Mouse (Mus musculus) midbrain, embryonic 15.5 days (tissue): ENCODE measurements around the gene Rasgef1c. TPM values are rescaled to one million over a fixed set of nuclear protein-coding genes. Genes with fewer than 3 reads are reported as not detected.
A peak's percentile ranks its signal among the peaks of the same experiment; 100 is the strongest.

Experiments
- ATAC-seq: fragments of 200-750 bp; cut with Nextera tagmentation; replicated peaks from 2 replicates; pipeline ENCODE4 v1.8.0; 2017; ENCODE audit warnings: moderate TSS enrichment
- H3K27ac ChIP-seq: fragments of 300-500 bp; sonication (generic); 2 replicates; pipeline ENCODE4 v1.5.1; 2015; ENCODE audit warnings: mild to moderate bottlenecking, inconsistent platforms
- H3K27me3 ChIP-seq: fragments of 300-500 bp; sonication (generic); replicated peaks from 2 replicates; pipeline ENCODE4 v1.6.1; 2015; ENCODE audit warnings: inconsistent platforms
- H3K36me3 ChIP-seq: fragments of 300-500 bp; sonication (generic); replicated peaks from 2 replicates; pipeline ENCODE4 v1.6.1; 2015; ENCODE audit warnings: inconsistent platforms
- H3K4me1 ChIP-seq: fragments of 300-500 bp; sonication (generic); 2 replicates; pipeline ENCODE4 v1.6.1; 2015; ENCODE audit warnings: inconsistent platforms
- H3K4me2 ChIP-seq: fragments of 300-500 bp; sonication (generic); 2 replicates; pipeline ENCODE4 v1.6.1; 2015; ENCODE audit warnings: inconsistent platforms, mild to moderate bottlenecking, moderate library complexity
- H3K4me3 ChIP-seq: fragments of 300-500 bp; sonication (generic); 2 replicates; pipeline ENCODE4 v1.5.1; 2015; ENCODE audit warnings: mild to moderate bottlenecking, inconsistent platforms
- H3K9ac ChIP-seq: fragments of 300-500 bp; sonication (generic); 2 replicates; pipeline ENCODE4 v1.6.1; 2015; ENCODE audit warnings: mild to moderate bottlenecking, inconsistent platforms
- H3K9me3 ChIP-seq: fragments of 300-500 bp; sonication (generic); 2 replicates; pipeline ENCODE4 v1.6.1; 2016; ENCODE audit warnings: inconsistent platforms
- WGBS: fragments of 180-500 bp; shearing (Covaris S2); methylation state at CpG from one replicate; pipeline ENCODE4 v1.1.7; 2015; ENCODE audit warnings: mixed read lengths; 5-methylcytosine and 5-hydroxymethylcytosine counted together
- polyA plus RNA-seq: library from polyadenylated mRNA; unstranded; fragments of >200 nt; fragmentation: Nextera tagmentation; extraction: Ambion mirVana; gene quantifications from 2 replicates; pipeline ENCODE4 v1.2.1, GENCODE M21; 2015

The Rasgef1c gene
- polyA plus RNA-seq, 1 experiment from 2014 or later, result 29.8 TPM

- Histone ChIP-seq H3K4me1 (peaks cover 35% of the 10 kb centered on the region), H3K27ac (0 out of 2 replicates have a peak overlapping the region, but pooled peaks have one; percentile 8), H3K9ac (no peak overlapping the region), H3K27me3 (no peaks in the 10 kb centered on the region), H3K4me2 (no peak overlapping the region), H3K4me3 (no peak overlapping the region), H3K9me3 (no peaks in the 10 kb centered on the region), H3K36me3 (no peaks in the 10 kb centered on the region)
- 36% methylated on average over 5 of the region's 5 CpGs for WGBS
- 0 out of 2 replicates have a peak, but pooled peaks have one; percentile 25 for ATAC-seq
These were observed 29.5 kb downstream of the Rasgef1c start for GRCm38 (mm10) chr11:49931037-49931625.

DNA sequence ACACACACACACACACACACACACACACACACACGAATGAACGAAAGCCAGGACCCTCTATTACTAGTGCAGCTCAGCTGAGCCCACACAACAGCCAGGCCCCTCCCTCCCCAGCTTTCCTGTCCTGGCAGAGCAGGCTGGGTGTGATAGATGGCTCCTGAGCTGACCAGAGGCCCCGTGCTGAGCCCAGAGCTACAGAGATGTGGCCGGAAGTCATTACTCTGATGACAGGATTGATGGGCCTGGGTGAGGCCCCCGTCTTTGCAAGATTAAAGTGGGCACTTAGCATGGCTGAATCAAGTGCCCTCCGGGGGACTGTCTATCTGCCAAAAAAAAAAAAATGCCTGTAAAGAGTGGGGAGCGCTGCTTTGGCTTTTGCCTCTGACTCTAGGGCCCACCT is 30.2 kb downstream of the Rasgef1c start:
- Histone ChIP-seq H3K9ac (no peak overlapping the region), H3K4me1 (peaks cover 31% of the 10 kb centered on the region), H3K27ac (no peak overlapping the region), H3K4me3 (no peak overlapping the region), H3K36me3 (no peaks in the 10 kb centered on the region), H3K4me2 (no peak overlapping the region), H3K9me3 (no peaks in the 10 kb centered on the region), H3K27me3 (no peaks in the 10 kb centered on the region)
- ATAC-seq, result peak; percentile 67; the same call in 1 of the 2 replicates
- 30% methylated on average over 7 of the region's 7 CpGs for WGBS

GRCm38 (mm10) chr11:49933811-49934210 is 32.2 kb downstream of the Rasgef1c start:
- no peak for ATAC-seq
- WGBS, result 82% methylated on average over 1 of the region's 1 CpGs
- peaks cover 18% of the 10 kb centered on the region for H3K4me1 ChIP-seq
- H3K9ac ChIP-seq, result no peak overlapping the region
- H3K27ac ChIP-seq, result no peak overlapping the region
- no peak overlapping the region for H3K4me3 ChIP-seq
- no peak overlapping the region for H3K4me2 ChIP-seq
- H3K27me3 ChIP-seq, result no peaks in the 10 kb centered on the region
- no peaks in the 10 kb centered on the region for H3K36me3 ChIP-seq
- no peaks in the 10 kb centered on the region for H3K9me3 ChIP-seq

GRCm38 (mm10) chr11:49934322-49934721 is 32.7 kb downstream of the Rasgef1c start:
- Histone ChIP-seq H3K4me1 (peaks cover 18% of the 10 kb centered on the region), H3K27ac (no peak overlapping the region), H3K4me3 (no peak overlapping the region), H3K4me2 (no peak overlapping the region), H3K9ac (no peak overlapping the region), H3K36me3 (no peaks in the 10 kb centered on the region), H3K27me3 (no peaks in the 10 kb centered on the region), H3K9me3 (no peaks in the 10 kb centered on the region)
- no peak for ATAC-seq
- 54% methylated on average over 10 of the region's 10 CpGs for WGBS

DNA sequence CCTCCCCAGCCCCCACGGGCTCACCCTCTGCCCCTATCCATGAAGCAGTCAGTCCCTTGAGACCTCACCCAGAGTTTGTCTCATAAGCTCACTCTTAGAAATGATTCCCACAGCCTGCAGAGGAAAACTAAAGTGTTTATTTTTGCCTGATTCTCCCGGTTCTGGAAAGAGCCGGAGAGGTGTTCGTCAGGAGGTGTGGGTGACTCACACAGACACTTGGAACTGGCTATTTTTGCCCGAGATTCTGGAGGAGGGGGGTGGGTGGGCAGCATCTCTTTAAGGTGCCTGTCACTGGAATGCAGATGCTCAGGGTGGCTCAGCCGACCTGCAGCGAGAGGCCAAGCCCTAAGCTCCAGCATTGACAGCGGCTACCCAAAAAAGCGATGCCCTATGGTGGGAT is 34.8 kb downstream of the Rasgef1c start:
- Histone ChIP-seq H3K9ac (no peak overlapping the region), H3K4me1 (peaks cover 12% of the 10 kb centered on the region), H3K27me3 (no peaks in the 10 kb centered on the region), H3K4me3 (no peak overlapping the region), H3K4me2 (no peak overlapping the region), H3K36me3 (no peaks in the 10 kb centered on the region), H3K27ac (no peak overlapping the region), H3K9me3 (no peaks in the 10 kb centered on the region)
- ATAC-seq, result no peak
- WGBS, result 82% methylated on average over 9 of the region's 9 CpGs

- Histone ChIP-seq H3K36me3 (no peaks in the 10 kb centered on the region), H3K27me3 (no peaks in the 10 kb centered on the region), H3K27ac (no peak overlapping the region), H3K4me1 (no peaks in the 10 kb centered on the region), H3K4me3 (no peak overlapping the region), H3K9ac (no peak overlapping the region), H3K4me2 (no peak overlapping the region), H3K9me3 (no peaks in the 10 kb centered on the region)
- ATAC-seq, result no peak
- 94% methylated on average over 6 of the region's 6 CpGs for WGBS
These were observed 36.1 kb downstream of the Rasgef1c start for GRCm38 (mm10) chr11:49937779-49938178.

- WGBS, result 37% methylated on average over 4 of the region's 4 CpGs
- no peak overlapping the region for H3K4me2 ChIP-seq
- H3K27ac ChIP-seq, result no peak overlapping the region
These were observed 36.9 kb downstream of the Rasgef1c start for GRCm38 (mm10) chr11:49938258-49939164.

DNA sequence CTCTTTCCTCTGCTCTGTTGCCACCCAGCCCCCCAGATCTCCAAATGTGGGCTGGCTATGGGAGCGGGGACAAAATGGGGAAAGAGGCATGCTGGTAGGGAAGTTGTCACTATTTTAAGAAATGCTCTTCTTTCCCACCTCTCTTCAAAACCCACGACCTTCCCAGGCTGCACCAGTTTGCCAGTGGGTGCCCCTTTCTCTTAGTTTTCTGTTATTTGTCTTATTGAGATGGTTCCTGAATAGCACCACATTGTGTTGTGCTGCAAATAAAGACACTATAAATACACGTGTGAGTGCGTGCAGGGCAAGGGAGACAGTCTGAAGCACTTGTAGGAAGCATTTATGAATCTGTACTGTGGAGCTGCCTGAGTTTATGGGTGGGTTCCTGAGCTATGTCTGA is 41.2 kb downstream of the Rasgef1c start:
- Histone ChIP-seq H3K27ac (no peak overlapping the region), H3K27me3 (no peaks in the 10 kb centered on the region), H3K4me1 (no peaks in the 10 kb centered on the region), H3K9ac (no peak overlapping the region), H3K9me3 (no peaks in the 10 kb centered on the region), H3K4me2 (no peak overlapping the region), H3K4me3 (no peak overlapping the region), H3K36me3 (no peaks in the 10 kb centered on the region)
- WGBS, result 73% methylated on average over 4 of the region's 4 CpGs
- ATAC-seq, result no peak

More at GRCm38 (mm10) chr11:49938258-49939164, 36.9 kb downstream of the Rasgef1c start:
- Histone ChIP-seq H3K36me3 (no peaks in the 10 kb centered on the region), H3K9me3 (no peaks in the 10 kb centered on the region), H3K27me3 (no peaks in the 10 kb centered on the region), H3K4me3 (no peak overlapping the region), H3K4me1 (no peaks in the 10 kb centered on the region), H3K9ac (no peak overlapping the region)
- peak; percentile 66; the same call in 1 of the 2 replicates for ATAC-seq

- Histone ChIP-seq H3K4me2 (no peak overlapping the region), H3K9me3 (no peaks in the 10 kb centered on the region), H3K4me1 (no peaks in the 10 kb centered on the region), H3K9ac (no peak overlapping the region), H3K4me3 (no peak overlapping the region), H3K27me3 (no peaks in the 10 kb centered on the region), H3K36me3 (no peaks in the 10 kb centered on the region), H3K27ac (no peak overlapping the region)
- WGBS, result 86% methylated on average over 5 of the region's 5 CpGs
- ATAC-seq, result no peak
These were observed 42.3 kb downstream of the Rasgef1c start for GRCm38 (mm10) chr11:49943901-49944300.

DNA sequence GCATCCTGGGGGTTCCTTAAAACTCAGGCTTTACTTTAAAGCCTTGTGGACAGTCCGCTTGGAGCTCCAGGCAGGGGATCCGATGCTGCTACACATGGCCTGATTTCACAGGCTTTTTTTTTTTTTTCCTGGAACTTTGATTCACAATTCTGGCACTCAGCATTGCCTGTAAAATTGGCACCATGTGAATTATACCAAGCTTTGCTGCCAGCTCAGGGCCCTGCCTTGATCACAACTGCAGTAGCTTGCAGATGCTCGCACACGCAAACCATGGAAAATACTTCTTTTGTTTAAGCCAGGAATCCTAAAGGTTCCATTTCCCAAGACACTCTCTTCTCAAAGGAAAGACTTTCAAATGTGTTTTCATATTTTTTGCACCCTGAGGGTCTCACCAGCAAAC is 44.1 kb downstream of the Rasgef1c start:
- H3K9me3 ChIP-seq, result no peaks in the 10 kb centered on the region
- H3K4me2 ChIP-seq, result no peak overlapping the region
- H3K27me3 ChIP-seq, result no peaks in the 10 kb centered on the region
- H3K4me3 ChIP-seq, result no peak overlapping the region
- no peaks in the 10 kb centered on the region for H3K4me1 ChIP-seq
- no peak for ATAC-seq
- no peak overlapping the region for H3K9ac ChIP-seq
- WGBS, result 88% methylated on average over 4 of the region's 4 CpGs
- no peaks in the 10 kb centered on the region for H3K36me3 ChIP-seq
- H3K27ac ChIP-seq, result no peak overlapping the region

DNA sequence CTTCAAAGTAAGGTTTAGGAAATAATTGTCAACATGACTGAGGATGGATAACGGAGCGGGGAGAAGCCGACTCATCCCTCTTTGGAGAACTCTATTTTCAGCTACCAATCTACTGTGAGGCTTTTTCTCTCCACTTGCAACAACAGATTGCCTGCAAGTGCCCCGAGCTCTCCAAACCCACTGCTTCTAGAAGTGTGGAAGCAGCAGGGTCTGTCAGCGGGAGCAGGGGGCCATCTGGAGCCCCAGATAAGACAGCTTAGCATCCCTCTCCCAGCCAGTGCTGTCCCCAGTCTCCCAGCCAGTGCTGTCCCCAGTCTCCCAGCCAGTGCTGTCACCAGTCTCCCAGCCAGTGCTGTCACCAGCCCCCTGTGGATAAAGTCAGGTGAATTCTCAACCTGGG is 48.2 kb downstream of the Rasgef1c start:
- no peak for ATAC-seq
- no peaks in the 10 kb centered on the region for H3K4me1 ChIP-seq
- H3K36me3 ChIP-seq, result no peaks in the 10 kb centered on the region
- H3K4me2 ChIP-seq, result no peak overlapping the region
- no peak overlapping the region for H3K4me3 ChIP-seq
- no peaks in the 10 kb centered on the region for H3K9me3 ChIP-seq
- WGBS, result 82% methylated on average over 5 of the region's 5 CpGs
- H3K27me3 ChIP-seq, result no peaks in the 10 kb centered on the region
- no peak overlapping the region for H3K27ac ChIP-seq
- H3K9ac ChIP-seq, result no peak overlapping the region

DNA sequence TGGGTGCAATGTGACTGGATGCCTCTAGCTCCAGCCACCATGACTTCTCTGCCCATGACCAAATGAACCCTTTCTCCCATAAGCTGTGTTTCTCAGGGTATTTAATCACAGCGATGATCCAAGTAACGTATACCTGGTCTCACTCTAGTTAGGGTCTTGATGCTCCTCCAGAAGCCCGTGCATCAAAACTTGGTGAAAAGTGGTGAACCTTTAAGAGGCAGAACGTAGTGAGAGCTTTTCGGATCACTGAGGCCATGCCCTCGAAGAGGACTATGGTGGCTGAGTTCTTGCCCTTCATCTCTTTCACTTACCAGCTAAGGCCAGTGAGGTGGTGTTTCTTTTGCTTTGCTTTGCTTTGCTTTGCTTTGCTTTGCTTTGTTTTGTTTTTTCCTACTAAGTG is 52.0 kb downstream of the Rasgef1c start:
- Histone ChIP-seq H3K4me3 (no peak overlapping the region), H3K4me2 (no peak overlapping the region), H3K27ac (no peak overlapping the region), H3K9me3 (no peaks in the 10 kb centered on the region), H3K36me3 (no peaks in the 10 kb centered on the region), H3K27me3 (no peaks in the 10 kb centered on the region), H3K9ac (no peak overlapping the region), H3K4me1 (no peaks in the 10 kb centered on the region)
- WGBS, result 90% methylated on average over 6 of the region's 6 CpGs
- ATAC-seq, result no peak
